Mouse (Mus musculus): ENCODE results near the gene Kbtbd6.

The Kbtbd6 gene

DNA sequence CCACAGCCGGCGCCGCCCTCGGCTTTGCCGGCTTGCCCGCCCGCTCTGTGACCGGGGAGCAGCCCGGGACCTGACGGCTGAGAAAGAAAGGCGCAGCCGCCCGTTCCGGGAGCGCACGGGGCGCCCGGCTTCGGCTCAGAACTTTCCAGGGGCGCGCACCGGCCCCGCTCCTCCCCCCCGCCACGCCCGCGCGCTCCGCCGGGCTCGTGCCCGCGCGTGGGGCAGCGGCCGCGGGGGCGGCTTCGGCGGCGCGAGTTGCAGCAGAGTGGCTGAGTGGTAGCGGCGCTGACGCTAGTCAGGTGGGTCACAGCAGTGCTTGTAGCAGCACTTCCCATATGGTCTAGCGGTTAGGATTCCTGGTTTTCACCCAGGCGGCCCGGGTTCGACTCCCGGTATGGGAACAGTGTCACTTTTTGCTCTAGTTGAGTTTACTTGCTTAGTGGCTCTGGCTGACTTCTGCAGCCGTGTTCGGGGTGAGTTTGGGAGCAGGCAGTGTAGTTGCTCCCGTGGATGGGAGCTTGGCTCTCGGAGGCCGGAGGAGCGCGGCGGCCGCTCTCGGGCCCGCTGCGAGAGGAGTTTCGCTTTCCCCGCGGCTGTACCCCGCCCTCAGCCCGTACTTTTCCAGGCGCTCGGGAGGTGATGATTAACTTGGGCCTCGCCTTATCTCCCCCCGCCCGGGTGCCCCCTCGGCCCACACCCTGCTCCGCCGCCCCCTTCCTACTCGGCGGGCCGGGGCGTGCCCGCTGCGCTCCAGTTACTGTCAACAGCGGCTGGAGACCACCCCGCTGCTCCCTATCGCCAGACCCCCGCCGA is 29.9 kb downstream of the Kbtbd6 start, which contains the start of gene Wbp4:
Gene Wbp4 (minus strand): TSS at position 182 of the 813 bp plus-strand sequence.
- in situ Hi-C loops (cut with MboI; ENCODE audit: low sequenced_read_pairs), result no loop called here

DNA sequence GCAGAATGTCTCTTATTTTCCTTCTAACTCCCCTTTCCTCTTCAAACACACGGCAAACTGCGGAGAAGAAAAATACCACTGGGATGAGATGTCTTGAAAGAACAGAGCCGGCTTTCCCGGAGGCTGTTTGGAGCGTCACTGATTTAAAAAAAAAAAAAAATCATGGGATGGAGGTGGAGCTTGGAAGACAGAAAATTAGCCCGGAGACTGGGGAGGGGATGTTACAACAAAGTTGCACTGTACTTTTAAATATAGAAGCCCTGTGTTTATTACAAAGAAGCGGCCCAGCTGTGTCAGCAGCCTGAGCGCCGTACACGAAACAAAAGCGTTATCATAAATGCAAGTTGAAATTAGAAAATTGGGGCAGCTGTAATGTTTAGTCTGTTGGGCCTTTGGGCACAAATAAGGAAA is 30.6 kb downstream of the Kbtbd6 start:
- in situ Hi-C loops (cut with MboI; ENCODE audit: low sequenced_read_pairs), result no loop called here

DNA sequence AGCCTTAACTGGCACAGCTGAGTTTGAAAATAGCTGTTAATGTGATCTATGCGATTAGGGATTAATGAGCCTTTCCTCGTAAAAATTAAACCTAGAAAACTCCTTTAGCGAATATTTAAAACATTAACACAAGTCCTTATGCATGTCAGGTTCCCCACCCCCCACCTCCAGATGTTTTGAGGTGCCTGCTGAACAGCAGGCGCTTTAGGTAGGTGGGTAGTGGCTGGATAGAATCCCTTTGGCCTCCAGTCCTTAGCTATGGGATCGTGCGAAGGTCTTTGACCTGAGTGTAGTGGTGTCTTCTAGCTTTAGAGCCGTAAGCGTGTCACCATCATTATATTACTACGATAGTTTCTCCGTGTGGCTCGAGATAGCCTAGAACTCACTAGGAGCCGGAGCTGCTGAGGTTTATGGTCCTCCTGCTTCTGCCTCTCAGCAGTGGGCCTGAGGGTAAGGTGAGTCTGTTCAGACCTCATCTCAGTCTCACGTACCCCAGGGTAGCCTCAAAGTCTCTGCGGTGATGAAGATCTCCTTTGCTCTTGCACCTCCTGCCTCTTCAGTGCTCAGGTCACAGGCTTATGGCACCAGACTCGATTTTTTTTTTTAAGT is 31.2 kb downstream of the Kbtbd6 start:
- in situ Hi-C loops (cut with MboI; ENCODE audit: low sequenced_read_pairs), result no loop called here

DNA sequence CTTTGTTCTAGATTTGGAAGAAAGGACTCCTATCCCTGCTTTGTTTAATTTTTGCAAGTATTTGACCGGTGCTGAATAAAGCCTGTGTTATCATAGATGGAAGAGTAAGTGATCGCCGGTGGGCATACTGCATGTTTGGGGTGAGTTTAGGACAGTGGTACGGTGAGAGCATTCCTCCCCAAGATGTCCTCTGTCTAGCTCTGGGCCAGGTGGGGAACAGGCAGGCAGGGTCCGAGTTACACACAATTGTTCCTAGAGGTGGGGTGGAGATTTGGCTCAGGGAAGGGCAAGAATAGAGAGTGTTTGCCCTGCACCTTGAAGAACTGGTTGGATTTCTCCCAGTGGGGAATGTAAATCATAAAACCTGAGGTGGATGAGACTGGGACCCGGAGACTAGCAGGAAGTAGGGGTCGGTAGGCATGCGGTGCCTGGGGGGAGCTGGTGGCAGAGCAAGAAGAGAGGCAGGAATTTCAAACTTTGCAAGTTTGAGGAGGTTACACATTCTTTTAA is 32.0 kb downstream of the Kbtbd6 start:
- in situ Hi-C loops (cut with MboI; ENCODE audit: low sequenced_read_pairs), result no loop called here

DNA sequence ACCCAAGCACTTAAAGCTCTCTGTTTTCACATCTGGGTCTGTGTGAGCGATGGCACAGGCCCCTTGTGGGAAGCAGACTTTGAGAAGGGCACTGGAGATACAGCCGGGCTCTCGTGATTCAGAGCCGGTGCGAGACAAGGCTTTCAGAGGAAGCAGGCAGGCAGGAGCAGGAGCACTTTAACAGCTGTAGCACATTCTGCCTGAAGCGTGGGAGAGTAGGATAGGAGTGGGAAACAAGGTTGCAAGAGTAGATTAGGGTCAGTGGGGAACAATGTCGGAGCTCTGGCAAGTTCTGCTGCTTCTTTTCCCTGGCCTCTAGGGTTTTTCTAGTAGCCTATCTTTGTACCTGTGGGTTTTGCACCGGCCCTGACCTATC is 35.0 kb downstream of the Kbtbd6 start:
- in situ Hi-C loops (cut with MboI; ENCODE audit: low sequenced_read_pairs), result no loop called here

DNA sequence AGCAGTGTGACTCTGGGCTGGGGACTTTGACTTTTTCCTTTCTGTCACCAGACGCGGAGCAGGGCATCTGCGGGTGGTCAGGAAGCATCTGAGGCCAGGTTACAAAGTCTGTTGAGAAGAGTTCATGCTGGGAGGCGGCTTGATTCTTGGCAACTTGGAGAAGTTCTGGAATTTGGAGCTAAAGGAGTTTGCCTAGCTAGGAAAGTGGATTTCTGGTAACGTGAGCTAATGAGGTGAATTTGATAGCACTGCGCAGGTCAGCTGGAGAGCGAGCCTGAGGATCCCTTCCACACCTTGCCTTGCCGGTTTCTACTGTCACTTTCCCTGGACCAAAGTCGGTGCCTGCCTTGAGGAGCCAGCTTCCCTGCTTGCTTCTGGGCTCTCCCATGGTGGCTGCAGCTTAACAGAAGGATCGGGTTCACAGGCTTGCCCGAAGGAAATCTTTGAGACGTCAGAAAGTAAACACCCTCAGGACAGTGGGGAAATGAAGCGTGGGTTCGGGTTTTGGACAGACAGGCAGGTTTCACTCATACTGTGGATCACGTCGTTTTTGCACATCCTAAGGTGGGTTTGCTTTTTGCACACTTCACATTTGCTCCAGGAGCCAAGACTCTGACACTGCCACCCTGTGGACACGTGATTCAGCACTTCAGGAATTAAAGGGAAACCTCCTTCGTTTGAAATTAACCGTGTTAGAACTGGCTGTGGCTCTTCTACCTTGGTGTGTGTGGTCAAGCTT is 35.5 kb downstream of the Kbtbd6 start:
- in situ Hi-C loops (cut with MboI; ENCODE audit: low sequenced_read_pairs), result no loop called here

DNA sequence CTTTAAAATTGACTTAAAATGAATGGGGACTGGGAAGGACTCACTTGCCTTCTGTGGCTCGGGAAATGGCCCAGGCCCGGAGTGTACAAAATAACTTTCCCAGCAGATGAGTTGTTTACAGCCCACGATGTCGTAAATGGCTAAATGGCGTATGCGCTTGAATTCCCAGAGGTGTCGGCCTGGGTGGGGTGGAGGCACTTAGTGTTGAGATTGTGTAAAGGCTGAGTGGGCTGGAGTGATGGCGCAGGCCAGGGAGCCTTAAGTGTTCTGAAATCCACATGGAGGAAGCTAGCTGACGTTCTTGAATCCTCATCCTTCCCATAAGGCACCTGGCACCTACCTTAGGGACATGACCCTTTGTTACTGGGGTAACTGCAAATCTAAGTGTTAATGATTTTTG is 36.9 kb downstream of the Kbtbd6 start:
- in situ Hi-C loops (cut with MboI; ENCODE audit: low sequenced_read_pairs), result no loop called here

DNA sequence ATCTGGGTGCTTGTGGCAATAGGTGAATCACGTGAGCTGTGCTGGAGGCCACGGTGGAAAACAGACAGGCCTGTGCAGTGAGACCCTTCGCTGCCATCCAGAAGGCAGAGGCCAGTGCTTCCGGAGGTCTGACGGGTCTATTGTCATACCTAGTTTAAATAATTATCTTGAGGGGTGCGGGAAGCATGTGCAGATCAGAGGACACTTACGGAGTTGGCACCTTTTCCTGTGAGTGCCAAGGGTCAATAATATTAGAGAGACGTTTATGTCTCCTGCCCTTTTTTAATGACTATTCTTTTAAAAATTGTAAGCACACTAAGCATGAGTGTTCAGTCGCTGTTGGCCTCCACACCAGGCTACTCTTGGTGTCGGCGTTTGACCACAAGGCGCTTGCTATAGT is 37.5 kb downstream of the Kbtbd6 start:
- in situ Hi-C loops (cut with MboI; ENCODE audit: low sequenced_read_pairs), result no loop called here

DNA sequence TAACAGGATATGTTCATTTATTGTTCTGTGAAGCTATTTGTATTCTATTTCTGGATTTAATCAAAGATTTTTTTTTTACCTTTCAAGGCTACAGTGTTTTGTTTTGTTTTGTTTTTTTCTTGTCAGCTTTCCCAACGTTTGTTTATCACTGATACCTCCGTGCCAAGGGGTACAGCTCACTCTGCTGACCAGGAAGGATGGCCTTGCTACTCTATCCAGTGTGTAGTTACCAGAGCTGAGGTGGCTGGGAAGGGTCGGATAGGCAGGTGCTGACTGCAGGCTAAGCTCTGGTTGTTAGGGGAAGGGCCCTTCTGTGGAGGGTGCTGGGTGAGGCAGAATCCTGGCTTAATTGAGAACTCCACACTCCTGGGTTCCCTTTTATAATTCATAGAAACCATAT is 38.6 kb downstream of the Kbtbd6 start:
- in situ Hi-C loops (cut with MboI; ENCODE audit: low sequenced_read_pairs), result no loop called here

DNA sequence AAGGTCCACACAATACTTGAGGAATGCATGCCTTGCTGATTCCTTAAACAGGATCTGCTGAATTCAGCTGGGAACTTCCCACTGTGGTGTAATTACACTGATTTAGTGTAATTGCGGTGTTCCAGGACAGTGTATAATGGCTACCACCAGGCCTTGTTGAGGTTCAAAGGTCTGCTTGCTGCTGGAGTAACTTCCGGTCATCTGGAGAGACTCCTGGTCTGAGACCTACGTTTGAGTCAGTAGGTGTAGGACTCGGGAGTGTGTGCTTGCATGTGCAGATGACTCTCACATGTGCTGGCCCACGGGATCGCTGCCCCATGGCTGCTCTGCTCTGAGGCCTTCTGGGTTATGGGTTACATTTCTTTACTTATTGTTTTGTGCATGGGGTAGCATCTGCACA is 42.7 kb downstream of the Kbtbd6 start:
- in situ Hi-C loops (cut with MboI; ENCODE audit: low sequenced_read_pairs), result no loop called here

DNA sequence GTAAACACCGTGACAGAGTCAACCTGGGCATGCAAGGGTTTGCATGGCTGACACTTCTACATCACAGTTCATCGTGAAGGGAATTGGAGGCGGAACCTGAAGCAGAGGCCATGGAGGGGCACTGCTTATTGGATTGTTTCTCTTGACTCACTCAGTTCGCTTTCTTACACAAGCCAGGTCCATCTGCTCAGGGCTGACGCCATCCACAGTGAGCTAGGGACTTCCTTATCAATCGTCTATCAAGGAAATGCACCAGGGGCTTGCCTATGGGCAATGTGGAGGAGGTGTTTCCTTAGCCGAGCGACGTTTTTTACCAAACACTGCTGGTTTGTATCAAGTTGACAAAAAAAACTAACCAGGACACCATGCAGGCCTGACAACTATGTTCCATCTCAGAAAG is 47.7 kb downstream of the Kbtbd6 start:
- in situ Hi-C loops (cut with MboI; ENCODE audit: low sequenced_read_pairs), result no loop called here

DNA sequence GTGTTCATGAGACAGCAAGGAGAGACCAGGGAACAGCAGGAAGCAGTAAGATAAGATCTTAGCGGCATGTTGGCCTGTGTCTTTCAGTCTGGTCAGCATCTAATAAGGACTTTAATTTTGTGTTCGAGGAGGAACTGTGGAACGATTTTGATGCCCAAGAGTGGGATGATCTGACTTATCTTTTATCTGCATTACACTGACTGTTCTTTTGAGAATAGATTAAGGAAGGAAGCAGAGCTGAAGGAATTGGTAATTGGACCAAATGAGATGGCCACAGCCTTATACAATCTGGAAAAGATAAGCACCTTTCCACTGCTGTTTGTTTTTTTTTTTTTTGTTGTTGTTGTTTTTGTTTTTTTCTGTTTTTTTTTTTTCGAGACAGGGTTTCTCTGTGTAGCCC is 49.1 kb downstream of the Kbtbd6 start:
- in situ Hi-C loops (cut with MboI; ENCODE audit: low sequenced_read_pairs), result no loop called here

DNA sequence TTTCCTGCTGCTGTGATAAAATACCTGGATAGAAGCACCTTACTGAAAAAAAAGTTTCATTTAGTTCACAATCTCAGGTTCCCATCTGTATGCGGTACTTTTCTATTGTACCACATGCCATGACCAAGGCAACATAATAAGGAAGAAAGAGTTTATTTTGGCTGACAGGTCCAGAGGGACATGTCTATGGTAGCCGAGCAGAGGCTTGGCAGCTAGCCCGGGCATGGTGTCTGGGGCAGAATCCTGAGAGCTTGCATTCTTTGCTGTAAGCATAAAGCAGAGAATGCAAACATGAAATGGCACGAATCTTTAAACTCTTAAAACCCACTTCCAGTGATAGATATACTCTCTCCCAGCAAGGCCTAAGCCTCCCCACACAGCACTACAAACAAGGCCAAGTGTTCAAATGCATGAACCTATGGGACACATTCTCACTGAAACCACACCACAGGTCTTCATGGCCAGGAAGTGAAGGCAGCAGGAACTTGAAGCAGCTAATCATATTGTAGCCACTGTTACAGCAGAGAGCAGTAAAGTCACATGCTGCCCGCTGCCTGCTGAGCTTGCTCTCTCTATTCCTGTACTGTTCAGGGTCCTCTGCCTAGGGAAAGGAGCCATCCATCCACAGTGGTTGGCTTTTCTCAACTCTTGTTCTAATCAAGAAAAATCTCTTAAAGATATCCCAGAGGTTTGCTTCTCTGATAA is 51.9 kb downstream of the Kbtbd6 start:
- in situ Hi-C loops (cut with MboI; ENCODE audit: low sequenced_read_pairs), result no loop called here

All from CH12F3 (cell line).